Mouse (Mus musculus) thymus, adult 2 months (tissue): ENCODE measurements around the gene Slc1a5. TPM values are rescaled to one million over a fixed set of nuclear protein-coding genes. Genes with fewer than 3 reads are reported as not detected.

Experiments
- DNase-seq: peaks from one replicate; pipeline ENCODE4 v3.0.0; 2021
- H3K27ac ChIP-seq: fragments of 200-500 bp; 2 replicates; pipeline ENCODE4 v1.5.1; 2012; ENCODE audit warnings: low read length, control low read depth; ENCODE audit not compliant: control insufficient read depth, insufficient read depth
- H3K27me3 ChIP-seq: fragments of 200-500 bp; 2 replicates; pipeline ENCODE4 v1.6.1; 2012; ENCODE audit warnings: mild to moderate bottlenecking, low read length, moderate library complexity, mixed read lengths; ENCODE audit not compliant: control insufficient read depth, insufficient read depth
- H3K36me3 ChIP-seq: fragments of 200-500 bp; 2 replicates; pipeline ENCODE4 v1.6.1; 2012; ENCODE audit warnings: mild to moderate bottlenecking, low read length, moderate library complexity; ENCODE audit not compliant: control insufficient read depth, insufficient read depth
- H3K4me1 ChIP-seq: fragments of 200-500 bp; replicated peaks from 2 replicates; pipeline ENCODE4 v1.6.1; 2012; ENCODE audit warnings: low read length; ENCODE audit not compliant: control insufficient read depth, insufficient read depth
- H3K4me3 ChIP-seq: fragments of 200-500 bp; 2 replicates; pipeline ENCODE4 v1.5.1; 2012; ENCODE audit warnings: mild to moderate bottlenecking, low read length, control low read depth, moderate library complexity; ENCODE audit not compliant: control insufficient read depth, insufficient read depth
- CTCF ChIP-seq: fragments of 200-500 bp; IDR thresholded peaks from 2 replicates; pipeline ENCODE4 v1.5.1; 2012; ENCODE audit warnings: mild to moderate bottlenecking, control low read depth, low read length, moderate library complexity, borderline replicate concordance; ENCODE audit not compliant: control insufficient read depth, poor library complexity, insufficient read depth; ENCODE audit errors: extremely low read depth
- POLR2A ChIP-seq: fragments of 200-500 bp; IDR thresholded peaks from 2 replicates; pipeline ENCODE4 v1.6.1; 2012; ENCODE audit warnings: mild to moderate bottlenecking, low read length, control low read depth, moderate library complexity; ENCODE audit not compliant: control insufficient read depth, poor library complexity, insufficient read depth; ENCODE audit errors: extremely low read depth
- whole genome bisulfite sequencing: fragments of 180-500 bp; shearing (Covaris S2); methylation state at CpG from one replicate; pipeline ENCODE4 v1.1.7; 2018; 5-methylcytosine and 5-hydroxymethylcytosine counted together
- polyA plus RNA-seq: library from polyadenylated mRNA; depleted of rRNA; stranded (reverse); fragments of >200 nt; gene quantifications from 2 replicates; pipeline ENCODE4 v1.2.3, GENCODE M21; 2012

Slc1a5 gene
- polyA plus RNA-seq, 1 experiment, result 254 TPM

DNA sequence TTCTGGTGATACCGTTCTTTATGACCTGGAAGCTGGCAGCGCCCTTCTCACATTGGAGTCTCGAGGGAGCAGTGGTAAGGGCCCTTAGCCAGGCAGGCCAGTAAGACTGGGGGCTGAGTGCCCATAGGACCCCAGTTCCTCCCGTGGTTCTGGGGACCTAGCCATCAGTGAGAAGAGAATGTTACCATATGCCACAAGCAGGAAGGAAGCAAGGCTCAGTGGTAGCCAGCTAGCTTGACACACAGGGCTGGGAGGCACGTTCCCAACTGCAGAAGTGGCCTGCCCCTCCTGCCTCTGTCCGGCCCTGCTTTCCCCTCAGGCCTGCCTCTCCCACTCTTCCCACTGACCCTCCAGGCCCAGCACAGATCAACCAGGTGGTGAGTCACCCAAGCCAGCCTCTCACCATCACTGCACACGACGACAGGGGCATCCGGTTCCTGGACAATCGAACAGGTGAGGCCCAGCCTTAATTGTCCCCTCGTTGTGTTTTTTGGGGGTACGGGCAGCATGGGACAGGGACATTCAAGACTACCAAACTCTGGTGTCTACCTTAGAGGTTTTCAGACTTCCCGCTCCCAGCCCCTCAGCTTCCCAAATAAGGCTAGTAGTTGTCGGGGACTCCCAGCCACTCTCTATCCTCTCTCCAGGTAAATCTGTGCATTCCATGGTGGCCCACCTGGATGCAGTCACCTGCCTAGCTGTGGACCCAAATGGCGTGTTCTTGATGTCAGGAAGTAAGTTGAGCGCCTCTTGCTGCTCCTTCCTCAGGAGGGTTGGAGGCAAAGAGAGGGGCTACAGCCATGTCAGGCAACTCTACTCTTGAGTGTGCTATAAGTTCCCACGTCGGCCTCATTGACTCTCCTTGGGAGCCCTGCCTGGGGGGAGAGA, 57.0 kb downstream of the Slc1a5 start:
- H3K4me3 ChIP-seq, result no peak overlapping the region
- H3K27me3 ChIP-seq, result no peaks in the 10 kb centered on the region
- no peak for DNase-seq
- 85% methylated on average over 18 of the region's 18 CpGs for WGBS
- no peak overlapping the region for H3K27ac ChIP-seq
- H3K4me1 ChIP-seq, result peaks cover 31% of the 10 kb centered on the region
- TF ChIP-seq CTCF, result no peak
- TF ChIP-seq POLR2A, result no peak
- H3K36me3 ChIP-seq, result peaks cover 36% of the 10 kb centered on the region

GRCm38 (mm10) chr7:16838804-16839426, 57.8 kb downstream of the Slc1a5 start:
- Histone ChIP-seq H3K27ac (no peak overlapping the region), H3K4me1 (peaks cover 31% of the 10 kb centered on the region), H3K27me3 (no peaks in the 10 kb centered on the region), H3K4me3 (no peak overlapping the region), H3K36me3 (peaks cover 29% of the 10 kb centered on the region)
- TF ChIP-seq POLR2A (no peak), CTCF (no peak)
- 87% methylated on average over 6 of the region's 6 CpGs for WGBS
- DNase-seq, result no peak

- no peaks in the 10 kb centered on the region for H3K27me3 ChIP-seq
- H3K27ac ChIP-seq, result no peak overlapping the region
- TF ChIP-seq CTCF, result no peak
- no peak for TF ChIP-seq POLR2A
- peaks cover 22% of the 10 kb centered on the region; the same call in 1 of the 2 replicates for H3K36me3 ChIP-seq
- WGBS, result 96% methylated on average over 12 of the region's 12 CpGs
- peaks cover 31% of the 10 kb centered on the region for H3K4me1 ChIP-seq
- DNase-seq, result no peak
- H3K4me3 ChIP-seq, result no peak overlapping the region
Observed at GRCm38 (mm10) chr7:16839427-16840108, 58.4 kb downstream of the Slc1a5 start.

- H3K36me3 ChIP-seq, result peaks cover 20% of the 10 kb centered on the region; the same call in 1 of the 2 replicates
- no peak overlapping the region for H3K4me3 ChIP-seq
- H3K27ac ChIP-seq, result no peak overlapping the region
- no peak for DNase-seq
- TF ChIP-seq CTCF, result no peak
- no peak for TF ChIP-seq POLR2A
- WGBS, result 97% methylated on average over 2 of the region's 2 CpGs
- no peaks in the 10 kb centered on the region for H3K27me3 ChIP-seq
- H3K4me1 ChIP-seq, result peaks cover 31% of the 10 kb centered on the region
Observed at GRCm38 (mm10) chr7:16840109-16840491, 59.0 kb downstream of the Slc1a5 start.

DNA sequence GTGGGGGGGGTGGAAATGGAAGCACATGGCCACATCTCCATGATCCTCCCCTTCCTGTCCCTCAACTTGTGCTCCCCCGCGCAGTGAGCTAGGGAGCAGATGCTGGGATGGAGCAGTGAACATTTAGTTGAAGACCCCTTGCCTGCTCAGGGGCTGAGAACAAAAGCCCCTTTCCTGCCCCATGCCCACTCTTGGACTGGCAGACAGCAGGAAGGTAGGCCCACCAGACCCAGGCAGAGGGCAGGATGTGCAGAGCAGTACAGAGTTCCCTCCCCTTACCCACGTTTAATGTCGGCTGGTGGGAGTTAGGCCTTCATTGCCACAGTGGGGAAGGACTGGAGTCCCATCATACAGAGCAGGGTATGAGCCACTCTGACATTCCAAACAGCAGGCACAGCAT, 59.9 kb downstream of the Slc1a5 start:
- WGBS, result 25% methylated on average over 4 of the region's 4 CpGs
- TF ChIP-seq POLR2A (no peak), CTCF (no peak)
- H3K36me3 ChIP-seq, result peaks cover 20% of the 10 kb centered on the region; the same call in 1 of the 2 replicates
- peaks cover 33% of the 10 kb centered on the region for H3K4me1 ChIP-seq
- DNase-seq, result peak; percentile 52
- no peaks in the 10 kb centered on the region for H3K27me3 ChIP-seq
- peak overlapping the region; percentile 16 for H3K4me3 ChIP-seq
- H3K27ac ChIP-seq, result peak overlapping the region; percentile 97
